Mouse (Mus musculus): ENCODE data around the gene Acsl5. TPM values are rescaled to one million over a fixed set of nuclear protein-coding genes. Genes with fewer than 3 reads are reported as not detected.

Acsl5 gene
- polyA plus RNA-seq, 1 experiment from 2014 or later, result 414 TPM

- H3K9ac ChIP-seq (replicated peaks), result peak overlapping the region; percentile 61
- H3K4me1 ChIP-seq (ENCODE audit: insufficient read depth), result peaks cover 18% of the 10 kb centered on the region
- peak; percentile 67 for DNase-seq
- H3K4me2 ChIP-seq (ENCODE audit: low read depth, low read length), result peak overlapping the region; percentile 85
- no peak for TF ChIP-seq CTCF (IDR thresholded peaks at IDR 0.05; ENCODE audit: low read depth)
- TF ChIP-seq EP300 (IDR thresholded peaks at IDR 0.05; ENCODE audit: low read depth), result peak; percentile 95
- no peaks in the 10 kb centered on the region for H3K36me3 ChIP-seq (replicated peaks; ENCODE audit: insufficient read depth, low read length)
- H3K9me3 ChIP-seq (ENCODE audit: low read length), result no peaks in the 10 kb centered on the region
- WGBS (ENCODE audit: insufficient replicate concordance), result 16% methylated on average over 12 of the region's 12 CpGs
- peak; percentile 93 for ATAC-seq
- no peaks in the 10 kb centered on the region for H3K27me3 ChIP-seq (ENCODE audit: insufficient read depth, low read length)
- peak overlapping the region; percentile 51 for H3K4me3 ChIP-seq (ENCODE audit: low read depth, low read length)
- peak overlapping the region; percentile 88 for H3K27ac ChIP-seq (ENCODE audit: low read depth)
Measured at GRCm38 (mm10) chr19:55218741-55219221, 33.0 kb upstream of the Acsl5 start.

GRCm38 (mm10) chr19:55219359-55219758 is 32.4 kb upstream of the Acsl5 start:
- H3K27me3 ChIP-seq (ENCODE audit: insufficient read depth, low read length), result no peaks in the 10 kb centered on the region
- DNase-seq (no peak), ATAC-seq (no peak; the same call in 1 of the 2 replicates)
- H3K36me3 ChIP-seq (replicated peaks; ENCODE audit: insufficient read depth, low read length), result no peaks in the 10 kb centered on the region
- no peak overlapping the region for H3K4me3 ChIP-seq (ENCODE audit: low read depth, low read length)
- WGBS (ENCODE audit: insufficient replicate concordance), result 60% methylated on average over 8 of the region's 8 CpGs
- no peaks in the 10 kb centered on the region for H3K9me3 ChIP-seq (ENCODE audit: low read length)
- peaks cover 18% of the 10 kb centered on the region for H3K4me1 ChIP-seq (ENCODE audit: insufficient read depth)
- peak overlapping the region; percentile 61 for H3K9ac ChIP-seq (replicated peaks)
- H3K4me2 ChIP-seq (ENCODE audit: low read depth, low read length), result peak overlapping the region; percentile 85
- no peak for TF ChIP-seq CTCF (IDR thresholded peaks at IDR 0.05; ENCODE audit: low read depth)
- TF ChIP-seq EP300 (IDR thresholded peaks at IDR 0.05; ENCODE audit: low read depth), result no peak
- peak overlapping the region; percentile 88 for H3K27ac ChIP-seq (ENCODE audit: low read depth)

DNA sequence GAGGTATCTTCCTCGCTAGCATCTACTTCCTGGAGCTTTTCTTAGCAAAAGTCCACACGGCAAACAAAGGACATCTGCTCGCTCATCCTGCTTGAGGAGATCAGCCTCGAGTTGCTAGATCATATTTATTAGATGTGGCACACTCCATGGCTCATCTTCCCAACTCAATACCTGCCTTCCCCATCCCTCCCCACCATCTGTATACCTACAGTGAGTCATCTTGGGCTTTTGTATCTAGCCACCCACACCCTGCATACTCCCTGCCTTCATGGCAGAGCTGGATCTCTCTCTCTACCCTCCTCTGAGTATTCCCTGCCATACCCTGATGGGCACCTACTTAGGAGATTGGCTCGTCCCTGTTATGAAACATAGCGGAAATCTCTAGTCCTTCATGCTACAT is 30.5 kb upstream of the Acsl5 start:
- H3K4me3 ChIP-seq (ENCODE audit: low read depth, low read length), result no peak overlapping the region
- no peaks in the 10 kb centered on the region for H3K36me3 ChIP-seq (replicated peaks; ENCODE audit: insufficient read depth, low read length)
- WGBS (ENCODE audit: insufficient replicate concordance), result 68% methylated on average over 6 of the region's 6 CpGs
- H3K27me3 ChIP-seq (ENCODE audit: insufficient read depth, low read length), result no peaks in the 10 kb centered on the region
- H3K27ac ChIP-seq (ENCODE audit: low read depth), result no peak overlapping the region
- DNase-seq (no peak), ATAC-seq (no peak)
- no peak for TF ChIP-seq EP300 (IDR thresholded peaks at IDR 0.05; ENCODE audit: low read depth)
- no peaks in the 10 kb centered on the region for H3K9me3 ChIP-seq (ENCODE audit: low read length)
- peaks cover 18% of the 10 kb centered on the region for H3K4me1 ChIP-seq (ENCODE audit: insufficient read depth)
- no peak overlapping the region for H3K9ac ChIP-seq (replicated peaks)
- no peak overlapping the region for H3K4me2 ChIP-seq (ENCODE audit: low read depth, low read length)

DNA sequence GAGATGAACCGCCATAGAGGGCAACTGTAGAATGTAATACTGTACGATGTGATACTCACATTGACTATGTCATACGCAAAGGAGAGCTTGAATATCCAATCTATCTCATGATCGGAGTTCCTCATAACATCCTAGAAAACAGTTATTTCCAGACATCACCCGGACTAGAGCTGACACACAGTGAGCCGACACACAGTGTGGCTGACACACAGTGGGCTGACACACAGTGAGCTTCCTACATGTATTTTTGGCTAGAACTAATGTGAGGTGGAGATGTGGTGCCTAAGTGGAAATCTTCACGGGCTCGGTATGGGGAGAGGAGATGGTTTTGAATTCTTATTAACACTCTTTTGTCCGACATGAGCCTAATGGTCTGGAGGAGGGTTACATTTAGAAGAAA is 29.5 kb upstream of the Acsl5 start:
- ATAC-seq (no peak), DNase-seq (no peak)
- WGBS (ENCODE audit: insufficient replicate concordance), result 88% methylated on average over 9 of the region's 9 CpGs
- H3K9me3 ChIP-seq (ENCODE audit: low read length), result no peaks in the 10 kb centered on the region
- no peaks in the 10 kb centered on the region for H3K36me3 ChIP-seq (replicated peaks; ENCODE audit: insufficient read depth, low read length)
- H3K9ac ChIP-seq (replicated peaks), result no peak overlapping the region
- H3K27ac ChIP-seq (ENCODE audit: low read depth), result no peak overlapping the region
- H3K4me3 ChIP-seq (ENCODE audit: low read depth, low read length), result no peak overlapping the region
- no peak for TF ChIP-seq CTCF (IDR thresholded peaks at IDR 0.05; ENCODE audit: low read depth)
- no peak for TF ChIP-seq EP300 (IDR thresholded peaks at IDR 0.05; ENCODE audit: low read depth)
- no peak overlapping the region for H3K4me2 ChIP-seq (ENCODE audit: low read depth, low read length)
- peaks cover 18% of the 10 kb centered on the region for H3K4me1 ChIP-seq (ENCODE audit: insufficient read depth)
- no peaks in the 10 kb centered on the region for H3K27me3 ChIP-seq (ENCODE audit: insufficient read depth, low read length)

GRCm38 (mm10) chr19:55226621-55227020 is 25.1 kb upstream of the Acsl5 start:
- Histone ChIP-seq H3K4me3 (ENCODE audit: low read depth, low read length) (no peak overlapping the region), H3K9me3 (ENCODE audit: low read length) (no peaks in the 10 kb centered on the region), H3K36me3 (replicated peaks; ENCODE audit: insufficient read depth, low read length) (no peaks in the 10 kb centered on the region), H3K4me2 (ENCODE audit: low read depth, low read length) (no peak overlapping the region), H3K27me3 (ENCODE audit: insufficient read depth, low read length) (no peaks in the 10 kb centered on the region), H3K9ac (replicated peaks) (no peak overlapping the region), H3K27ac (ENCODE audit: low read depth) (no peak overlapping the region), H3K4me1 (ENCODE audit: insufficient read depth) (no peaks in the 10 kb centered on the region)
- ATAC-seq (no peak), DNase-seq (no peak)
- WGBS (ENCODE audit: insufficient replicate concordance), result 65% methylated on average over 5 of the region's 5 CpGs
- TF ChIP-seq CTCF (IDR thresholded peaks at IDR 0.05; ENCODE audit: low read depth) (no peak), EP300 (IDR thresholded peaks at IDR 0.05; ENCODE audit: low read depth) (no peak)

DNA sequence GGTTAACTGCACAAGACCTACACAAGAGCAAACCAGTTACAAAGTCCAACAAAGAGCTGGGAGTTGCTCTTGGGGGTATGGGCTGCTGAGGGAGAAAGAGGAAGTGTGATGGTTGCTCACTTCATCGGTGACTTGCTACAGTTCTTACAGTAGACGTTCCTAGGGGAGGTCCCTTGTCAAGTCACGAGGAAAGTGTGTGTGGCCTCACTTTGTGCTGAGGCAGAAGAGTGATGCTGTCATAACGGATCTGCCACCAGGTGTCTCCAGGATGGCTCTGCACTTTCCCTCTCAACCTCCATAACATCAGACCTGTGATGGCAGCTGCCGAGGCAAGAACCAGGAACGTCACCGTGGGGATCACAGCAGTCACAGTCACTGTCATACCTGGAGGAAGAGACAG is 24.6 kb upstream of the Acsl5 start:
- Histone ChIP-seq H3K4me1 (ENCODE audit: insufficient read depth) (0 out of 2 replicates have a peak, but pooled peaks cover 2% of the 10 kb centered on the region), H3K9me3 (ENCODE audit: low read length) (no peaks in the 10 kb centered on the region), H3K27me3 (ENCODE audit: insufficient read depth, low read length) (no peaks in the 10 kb centered on the region), H3K27ac (ENCODE audit: low read depth) (no peak overlapping the region), H3K9ac (replicated peaks) (no peak overlapping the region), H3K4me3 (ENCODE audit: low read depth, low read length) (no peak overlapping the region), H3K36me3 (replicated peaks; ENCODE audit: insufficient read depth, low read length) (no peaks in the 10 kb centered on the region), H3K4me2 (ENCODE audit: low read depth, low read length) (no peak overlapping the region)
- ATAC-seq (no peak), DNase-seq (no peak)
- 61% methylated on average over 7 of the region's 7 CpGs for WGBS (ENCODE audit: insufficient replicate concordance)
- TF ChIP-seq EP300 (IDR thresholded peaks at IDR 0.05; ENCODE audit: low read depth), result no peak
- TF ChIP-seq CTCF (IDR thresholded peaks at IDR 0.05; ENCODE audit: low read depth), result peak; percentile 46

- Histone ChIP-seq H3K4me3 (ENCODE audit: low read depth, low read length) (no peak overlapping the region), H3K27ac (ENCODE audit: low read depth) (no peak overlapping the region)
Measured at GRCm38 (mm10) chr19:55231081-55231480, 20.7 kb upstream of the Acsl5 start.

More at GRCm38 (mm10) chr19:55231081-55231480, 20.7 kb upstream of the Acsl5 start:
- ATAC-seq (no peak), DNase-seq (no peak)
- TF ChIP-seq CTCF (IDR thresholded peaks at IDR 0.05; ENCODE audit: low read depth) (no peak), EP300 (IDR thresholded peaks at IDR 0.05; ENCODE audit: low read depth) (no peak)
- Histone ChIP-seq H3K9ac (replicated peaks) (no peak overlapping the region), H3K36me3 (replicated peaks; ENCODE audit: insufficient read depth, low read length) (no peaks in the 10 kb centered on the region), H3K27me3 (ENCODE audit: insufficient read depth, low read length) (no peaks in the 10 kb centered on the region), H3K4me2 (ENCODE audit: low read depth, low read length) (no peak overlapping the region), H3K9me3 (ENCODE audit: low read length) (no peaks in the 10 kb centered on the region), H3K4me1 (ENCODE audit: insufficient read depth) (peaks cover 2% of the 10 kb centered on the region; the same call in 1 of the 2 replicates)
- 78% methylated on average over 10 of the region's 10 CpGs for WGBS (ENCODE audit: insufficient replicate concordance)
